Mouse (Mus musculus): ENCODE measurements around the gene Zfp180.
"Not testable (repeated sequence)": the region's sequence is repeated elsewhere in the genome, so short reads cannot be mapped to it uniquely, and the experiment has no call there.

Gene Zfp180

GRCm38 (mm10) chr7:24081634-24082431, at the start of gene Zfp180:
TSS of gene Zfp180 (plus strand) at chr7:24081924.
- DNase-seq (ENCODE audit: low spot score): peak; percentile 96

GRCm38 (mm10) chr7:24052660-24053304, 28.9 kb upstream of the Zfp180 start, which contains the start of gene Vmn1r183:
TSS of gene Vmn1r183 (plus strand) at chr7:24053254.
- no peak for DNase-seq (ENCODE audit: low spot score)

- DNase-seq (ENCODE audit: low spot score): not testable (repeated sequence)
Observed at GRCm38 (mm10) chr7:24074424-24074823, 7.3 kb upstream of the Zfp180 start.

- DNase-seq (ENCODE audit: low spot score): peak; percentile 79
Observed at GRCm38 (mm10) chr7:24082457-24083235, 922 bp downstream of the Zfp180 start.

GRCm38 (mm10) chr7:24086871-24087270, 5.1 kb downstream of the Zfp180 start:
- no peak for DNase-seq (ENCODE audit: low spot score)

GRCm38 (mm10) chr7:24087485-24088125, 5.9 kb downstream of the Zfp180 start:
- no peak for DNase-seq (ENCODE audit: low spot score)

GRCm38 (mm10) chr7:24104403-24104802, 22.7 kb downstream of the Zfp180 start:
- DNase-seq (ENCODE audit: low spot score): no peak

- DNase-seq (ENCODE audit: low spot score): no peak
Observed at GRCm38 (mm10) chr7:24105144-24105703, 23.5 kb downstream of the Zfp180 start.

GRCm38 (mm10) chr7:24110839-24111238, 29.1 kb downstream of the Zfp180 start:
- DNase-seq (ENCODE audit: low spot score): no peak

GRCm38 (mm10) chr7:24111772-24112155, 30.0 kb downstream of the Zfp180 start:
- no peak for DNase-seq (ENCODE audit: low spot score)

GRCm38 (mm10) chr7:24112156-24112856, 30.6 kb downstream of the Zfp180 start, which contains the start of gene Zfp112:
TSS of gene Zfp112 (plus strand) at chr7:24112314.
- DNase-seq (ENCODE audit: low spot score): peak; percentile 87

- DNase-seq (ENCODE audit: low spot score): peak; percentile 67
Observed at GRCm38 (mm10) chr7:24113001-24113400, 31.3 kb downstream of the Zfp180 start.

GRCm38 (mm10) chr7:24116655-24117054, 34.9 kb downstream of the Zfp180 start:
- no peak for DNase-seq (ENCODE audit: low spot score)

- no peak for DNase-seq (ENCODE audit: low spot score)
Observed at GRCm38 (mm10) chr7:24133425-24133995, 51.8 kb downstream of the Zfp180 start.

GRCm38 (mm10) chr7:24133996-24134828, 52.5 kb downstream of the Zfp180 start, which contains the start of gene Zfp235:
TSS of gene Zfp235 (plus strand) at chr7:24134169.
- DNase-seq (ENCODE audit: low spot score): peak; percentile 85

GRCm38 (mm10) chr7:24142566-24142965, 60.8 kb downstream of the Zfp180 start:
- DNase-seq (ENCODE audit: low spot score): no peak

GRCm38 (mm10) chr7:24153272-24153671, 71.5 kb downstream of the Zfp180 start:
- no peak for DNase-seq (ENCODE audit: low spot score)
